Mouse (Mus musculus) E14TG2a.4 (cell line): ENCODE results near the gene Tnfaip2.

Experiments used
- CTCF ChIP-seq: conservative IDR thresholded peaks from 2 replicates; pipeline ENCODE4 v1.5.1; 2014; ENCODE audit warnings: low read length
- NANOG ChIP-seq: IDR thresholded peaks from 2 replicates; pipeline ENCODE4 v1.6.1; 2014; ENCODE audit warnings: borderline replicate concordance, low read length, mixed read lengths
- POU5F1 ChIP-seq: IDR thresholded peaks from 2 replicates; pipeline ENCODE4 v1.6.1; 2014; ENCODE audit warnings: low read length, borderline replicate concordance

GRCm38 (mm10) chr12:111485652-111486306 lies 43.5 kb downstream of the Tnfaip2 start, which contains the start of gene Gm266:
- TF ChIP-seq CTCF = no peak
- TF ChIP-seq NANOG = no peak
- TF ChIP-seq POU5F1 = no peak
